Mouse (Mus musculus): ENCODE results near the gene Tle6. TPM values are rescaled to one million over a fixed set of nuclear protein-coding genes. Genes with fewer than 3 reads are reported as not detected.
A peak's percentile ranks its signal among the peaks of the same experiment; 100 is the strongest.

Tle6 gene
- polyA plus RNA-seq, 1 experiment from 2014 or later: 3.9 TPM

DNA sequence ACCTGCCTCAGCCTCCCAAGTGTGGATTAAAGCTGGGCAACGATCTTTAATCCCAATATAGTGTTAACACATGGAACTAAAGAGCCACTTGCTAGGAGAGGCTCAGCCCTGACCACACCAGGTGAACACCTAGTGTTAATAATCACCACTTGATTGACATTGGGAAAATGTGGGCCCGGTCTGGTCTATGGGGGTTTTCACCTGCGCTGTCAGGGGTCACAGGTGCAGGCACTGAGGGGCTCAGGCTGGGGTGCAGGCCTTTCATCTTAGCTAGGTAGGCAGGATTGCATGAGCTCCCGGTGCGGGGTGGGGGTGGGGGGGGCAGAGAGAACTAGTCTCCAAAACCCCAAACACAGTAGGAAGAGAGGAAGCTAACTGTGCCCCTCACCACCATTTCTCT lies 1.2 kb downstream of the Tle6 start:
- Histone ChIP-seq H3K9me3 (ENCODE audit: control insufficient read depth, low read length) (no peaks in the 10 kb centered on the region), H3K27me3 (ENCODE audit: control insufficient read depth, insufficient read depth, low read length) (peaks cover 63% of the 10 kb centered on the region), H3K4me3 (ENCODE audit: low read depth, low read length) (no peak overlapping the region), H3K4me2 (ENCODE audit: low read depth, low read length, severe bottlenecking) (no peak overlapping the region), H3K9ac (ENCODE audit: low read length) (no peak overlapping the region), H3K4me1 (replicated peaks; ENCODE audit: control insufficient read depth, insufficient read depth, low read length) (peaks cover 23% of the 10 kb centered on the region), H3K27ac (ENCODE audit: low read depth, low read length) (no peak overlapping the region), H3K36me3 (ENCODE audit: control insufficient read depth, insufficient read depth, low read length) (no peaks in the 10 kb centered on the region)
- no peak for ATAC-seq (replicated peaks; ENCODE audit: low FRiP score)
- 84% methylated on average over 5 of the region's 5 CpGs for WGBS
- no peak for DNase-seq (ENCODE audit: low spot score)

DNA sequence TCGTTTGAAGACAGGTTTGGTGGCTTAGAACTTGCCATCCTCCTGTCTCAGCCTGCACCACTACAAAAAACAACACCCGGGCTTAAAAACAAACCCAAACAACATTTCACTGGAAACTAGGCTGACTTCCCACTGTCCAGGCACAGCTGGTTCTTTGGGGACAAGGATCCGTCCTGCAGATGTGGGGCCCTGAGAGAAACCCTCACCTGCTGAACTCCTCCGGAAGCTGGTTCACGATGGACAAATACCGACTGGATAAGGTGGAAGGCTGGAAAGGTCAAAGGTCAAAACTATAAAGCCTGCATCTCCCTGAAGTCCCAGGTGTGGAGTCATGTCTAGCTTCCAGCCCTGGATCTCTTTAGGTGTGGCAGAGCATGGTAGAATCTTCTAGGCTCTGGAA lies 2.0 kb downstream of the Tle6 start:
- ATAC-seq (replicated peaks; ENCODE audit: low FRiP score): no peak
- Histone ChIP-seq H3K9ac (ENCODE audit: low read length) (no peak overlapping the region), H3K4me2 (ENCODE audit: low read depth, low read length, severe bottlenecking) (no peak overlapping the region), H3K9me3 (ENCODE audit: control insufficient read depth, low read length) (no peaks in the 10 kb centered on the region), H3K27ac (ENCODE audit: low read depth, low read length) (no peak overlapping the region), H3K27me3 (ENCODE audit: control insufficient read depth, insufficient read depth, low read length) (peaks cover 68% of the 10 kb centered on the region), H3K36me3 (ENCODE audit: control insufficient read depth, insufficient read depth, low read length) (no peaks in the 10 kb centered on the region), H3K4me1 (replicated peaks; ENCODE audit: control insufficient read depth, insufficient read depth, low read length) (peaks cover 22% of the 10 kb centered on the region), H3K4me3 (ENCODE audit: low read depth, low read length) (no peak overlapping the region)
- no peak for DNase-seq (ENCODE audit: low spot score)
- 53% methylated on average over 6 of the region's 6 CpGs for WGBS

DNA sequence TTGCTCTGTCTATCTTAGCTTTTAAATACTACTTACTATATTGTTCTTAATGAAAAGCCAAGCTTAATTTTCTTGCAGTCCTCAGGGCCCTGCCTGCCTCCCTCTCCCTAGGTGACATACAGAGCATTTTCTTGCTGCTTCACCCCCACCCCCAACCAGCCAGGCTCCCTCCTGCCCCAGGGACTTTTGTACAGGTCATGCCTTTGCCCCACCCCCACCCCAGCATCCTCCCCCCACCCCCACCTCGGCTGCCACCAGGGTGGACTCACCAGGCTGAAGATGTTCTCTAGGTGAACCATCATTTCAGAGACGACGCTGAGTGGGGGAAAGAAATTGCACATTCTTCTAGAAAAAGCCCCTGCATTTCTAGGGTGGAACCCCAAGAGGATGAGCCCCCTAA lies 2.5 kb downstream of the Tle6 start:
- Histone ChIP-seq H3K36me3 (ENCODE audit: control insufficient read depth, insufficient read depth, low read length) (no peaks in the 10 kb centered on the region), H3K4me2 (ENCODE audit: low read depth, low read length, severe bottlenecking) (no peak overlapping the region), H3K27me3 (ENCODE audit: control insufficient read depth, insufficient read depth, low read length) (peaks cover 69% of the 10 kb centered on the region), H3K27ac (ENCODE audit: low read depth, low read length) (no peak overlapping the region), H3K9me3 (ENCODE audit: control insufficient read depth, low read length) (no peaks in the 10 kb centered on the region), H3K4me1 (replicated peaks; ENCODE audit: control insufficient read depth, insufficient read depth, low read length) (peaks cover 22% of the 10 kb centered on the region), H3K9ac (ENCODE audit: low read length) (no peak overlapping the region), H3K4me3 (ENCODE audit: low read depth, low read length) (no peak overlapping the region)
- DNase-seq (ENCODE audit: low spot score) (no peak), ATAC-seq (replicated peaks; ENCODE audit: low FRiP score) (no peak)
- 41% methylated on average over 3 of the region's 3 CpGs for WGBS

DNA sequence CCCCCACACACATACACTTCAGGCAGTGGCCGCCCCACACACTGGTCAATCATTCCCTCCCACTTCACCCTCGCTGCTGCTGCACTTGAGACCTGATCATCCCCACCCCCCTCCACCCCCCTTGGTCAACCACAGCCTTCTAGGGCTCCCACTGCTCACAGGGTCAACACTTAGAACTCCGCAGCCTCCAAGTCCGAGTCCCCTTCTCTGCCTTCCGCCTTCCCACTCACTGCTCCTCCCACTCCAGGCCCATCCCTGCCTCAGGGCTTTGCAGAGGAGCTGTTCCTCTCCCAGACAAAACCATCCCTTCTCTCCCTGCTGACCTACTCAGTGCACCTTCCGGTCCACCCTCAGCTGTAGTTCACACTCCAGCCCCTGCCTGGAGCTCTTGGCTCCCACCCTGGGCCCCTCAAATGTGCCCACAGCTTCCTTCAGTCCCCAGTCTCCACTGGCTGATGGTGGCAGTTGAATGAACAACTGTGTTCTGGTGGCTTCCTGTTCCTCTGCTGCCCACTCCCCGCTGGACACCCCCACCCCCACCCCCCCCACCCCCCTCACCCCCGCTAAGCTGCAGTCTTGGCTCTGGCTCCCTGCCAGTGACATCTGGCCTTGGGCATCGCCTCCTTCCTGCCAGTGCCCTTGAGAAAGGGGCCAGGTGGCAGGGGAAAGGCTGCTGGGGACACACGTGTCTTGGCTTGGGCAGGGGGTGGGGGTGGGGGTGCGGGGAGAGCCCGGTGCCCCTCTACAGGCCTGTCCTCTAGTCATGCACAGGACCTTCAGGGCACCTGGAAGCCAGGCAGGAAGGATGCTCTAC lies 3.5 kb downstream of the Tle6 start:
- H3K4me1 ChIP-seq (replicated peaks; ENCODE audit: control insufficient read depth, insufficient read depth, low read length): peaks cover 22% of the 10 kb centered on the region
- 0 out of 2 replicates have a peak overlapping the region, but pooled peaks have one; percentile 17 for H3K9ac ChIP-seq (ENCODE audit: low read length)

DNA sequence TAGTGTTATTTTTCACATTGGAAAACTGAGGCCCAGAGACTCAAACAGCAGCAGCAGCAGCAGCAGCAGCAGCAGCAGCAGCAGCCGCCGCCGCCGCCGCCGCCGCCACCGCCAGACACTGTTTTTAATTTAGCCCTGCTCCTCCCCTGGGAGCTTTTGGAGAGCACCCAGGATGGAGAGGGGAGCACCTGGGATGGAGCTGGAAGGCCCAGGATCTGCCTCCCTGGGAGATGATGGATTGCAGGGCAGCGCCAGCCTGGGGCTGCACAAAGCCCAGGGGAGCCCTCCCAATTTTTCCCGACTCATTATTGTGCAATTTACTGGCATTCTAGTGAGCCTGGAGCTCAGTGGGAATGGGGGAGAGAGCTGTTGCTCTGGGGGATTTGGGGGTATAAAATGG lies 4.3 kb downstream of the Tle6 start:
- ATAC-seq (replicated peaks; ENCODE audit: low FRiP score) (no peak), DNase-seq (ENCODE audit: low spot score) (no peak)
- Histone ChIP-seq H3K9me3 (ENCODE audit: control insufficient read depth, low read length) (no peaks in the 10 kb centered on the region), H3K36me3 (ENCODE audit: control insufficient read depth, insufficient read depth, low read length) (no peaks in the 10 kb centered on the region), H3K9ac (ENCODE audit: low read length) (0 out of 2 replicates have a peak overlapping the region, but pooled peaks have one; percentile 17), H3K4me3 (ENCODE audit: low read depth, low read length) (no peak overlapping the region), H3K4me1 (replicated peaks; ENCODE audit: control insufficient read depth, insufficient read depth, low read length) (peaks cover 22% of the 10 kb centered on the region), H3K27ac (ENCODE audit: low read depth, low read length) (no peak overlapping the region), H3K27me3 (ENCODE audit: control insufficient read depth, insufficient read depth, low read length) (peaks cover 61% of the 10 kb centered on the region), H3K4me2 (ENCODE audit: low read depth, low read length, severe bottlenecking) (peak overlapping the region; percentile 26; the same call in 1 of the 2 replicates)
- 2% methylated on average over 10 of the region's 10 CpGs for WGBS

More for the DNA sequence above, 3.5 kb downstream of the Tle6 start:
- peak; percentile 6; the same call in 1 of the 2 replicates for ATAC-seq (replicated peaks; ENCODE audit: low FRiP score)
- Histone ChIP-seq H3K36me3 (ENCODE audit: control insufficient read depth, insufficient read depth, low read length) (no peaks in the 10 kb centered on the region), H3K4me2 (ENCODE audit: low read depth, low read length, severe bottlenecking) (peak overlapping the region; percentile 26; the same call in 1 of the 2 replicates), H3K4me3 (ENCODE audit: low read depth, low read length) (no peak overlapping the region), H3K27me3 (ENCODE audit: control insufficient read depth, insufficient read depth, low read length) (peaks cover 66% of the 10 kb centered on the region), H3K27ac (ENCODE audit: low read depth, low read length) (no peak overlapping the region), H3K9me3 (ENCODE audit: control insufficient read depth, low read length) (no peaks in the 10 kb centered on the region)
- 6% methylated on average over 9 of the region's 12 CpGs for WGBS
- peak; percentile 63 for DNase-seq (ENCODE audit: low spot score)

DNA sequence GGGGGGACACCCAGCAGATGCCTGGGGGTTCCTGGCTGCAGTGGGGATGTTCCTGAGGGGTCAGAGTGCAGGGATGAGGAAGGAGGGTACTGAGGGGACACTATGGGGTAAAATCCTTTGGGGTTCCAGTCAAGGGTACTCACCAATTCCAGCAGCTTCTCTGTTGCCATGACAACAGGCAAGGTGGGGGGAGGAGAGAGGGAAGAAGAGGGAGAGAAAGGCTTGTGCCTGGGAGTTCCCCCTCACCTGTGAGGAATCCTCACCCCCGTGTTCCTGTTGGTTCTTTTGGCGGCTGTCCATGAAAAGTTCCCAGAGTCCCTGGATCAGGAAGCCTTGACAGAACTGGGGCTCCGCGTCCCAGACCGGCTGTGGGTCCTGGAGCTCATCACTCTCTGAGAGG lies 5.3 kb downstream of the Tle6 start:
- DNase-seq (ENCODE audit: low spot score): no peak
- Histone ChIP-seq H3K4me2 (ENCODE audit: low read depth, low read length, severe bottlenecking) (no peak overlapping the region), H3K9me3 (ENCODE audit: control insufficient read depth, low read length) (no peaks in the 10 kb centered on the region), H3K36me3 (ENCODE audit: control insufficient read depth, insufficient read depth, low read length) (no peaks in the 10 kb centered on the region), H3K27me3 (ENCODE audit: control insufficient read depth, insufficient read depth, low read length) (peaks cover 55% of the 10 kb centered on the region), H3K4me3 (ENCODE audit: low read depth, low read length) (no peak overlapping the region), H3K4me1 (replicated peaks; ENCODE audit: control insufficient read depth, insufficient read depth, low read length) (peaks cover 20% of the 10 kb centered on the region), H3K9ac (ENCODE audit: low read length) (no peak overlapping the region), H3K27ac (ENCODE audit: low read depth, low read length) (no peak overlapping the region)
- ATAC-seq (replicated peaks; ENCODE audit: low FRiP score): no peak
- WGBS: 43% methylated on average over 5 of the region's 5 CpGs

DNA sequence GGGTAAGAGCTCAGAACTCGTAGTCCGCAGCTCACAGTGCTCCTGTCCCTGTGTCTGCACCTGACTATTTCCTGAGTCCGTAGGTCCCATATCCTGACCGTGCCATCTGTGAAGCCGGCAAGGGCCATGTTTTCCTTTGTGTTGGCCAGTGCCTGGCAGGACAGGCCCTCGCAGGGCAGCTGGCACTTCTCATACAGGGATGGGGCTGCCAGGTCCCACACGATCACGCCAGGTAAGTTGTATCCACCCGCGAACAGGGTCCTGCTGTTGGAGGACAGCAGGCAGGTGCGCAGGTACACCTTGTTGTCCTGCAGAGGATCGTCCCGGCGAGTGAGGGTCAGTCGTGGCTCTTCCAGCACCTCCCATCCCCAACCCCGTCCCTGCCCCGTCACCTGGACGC lies 6.9 kb downstream of the Tle6 start:
- H3K27me3 ChIP-seq (ENCODE audit: control insufficient read depth, insufficient read depth, low read length): peaks cover 47% of the 10 kb centered on the region
- no peak for DNase-seq (ENCODE audit: low spot score)
- 76% methylated on average over 18 of the region's 18 CpGs for WGBS
- H3K9ac ChIP-seq (ENCODE audit: low read length): no peak overlapping the region
- no peaks in the 10 kb centered on the region for H3K9me3 ChIP-seq (ENCODE audit: control insufficient read depth, low read length)
- no peak overlapping the region for H3K4me2 ChIP-seq (ENCODE audit: low read depth, low read length, severe bottlenecking)
- no peaks in the 10 kb centered on the region for H3K36me3 ChIP-seq (ENCODE audit: control insufficient read depth, insufficient read depth, low read length)
- peaks cover 17% of the 10 kb centered on the region for H3K4me1 ChIP-seq (replicated peaks; ENCODE audit: control insufficient read depth, insufficient read depth, low read length)
- H3K4me3 ChIP-seq (ENCODE audit: low read depth, low read length): no peak overlapping the region
- H3K27ac ChIP-seq (ENCODE audit: low read depth, low read length): no peak overlapping the region
- no peak for ATAC-seq (replicated peaks; ENCODE audit: low FRiP score)

DNA sequence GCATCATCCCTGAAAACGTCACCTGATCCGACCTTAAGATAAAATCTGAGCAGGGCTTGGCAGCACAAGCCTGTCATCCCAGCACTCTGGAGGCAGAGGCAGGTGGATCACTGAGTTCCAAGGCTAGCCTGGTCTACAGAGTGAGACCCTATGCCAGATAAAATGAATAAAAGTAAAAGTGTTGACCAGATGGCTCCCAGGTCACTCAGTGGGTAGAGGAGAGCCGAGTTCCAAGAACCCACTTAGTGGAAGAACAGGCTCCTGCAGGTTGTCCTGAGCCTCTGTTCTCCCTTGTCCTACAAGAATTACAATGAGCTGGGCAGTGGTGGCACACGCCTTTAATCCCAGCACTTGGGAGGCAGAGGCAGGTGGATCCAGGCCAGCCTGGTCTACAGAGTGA lies 7.7 kb downstream of the Tle6 start:
- no peak for DNase-seq (ENCODE audit: low spot score)

DNA sequence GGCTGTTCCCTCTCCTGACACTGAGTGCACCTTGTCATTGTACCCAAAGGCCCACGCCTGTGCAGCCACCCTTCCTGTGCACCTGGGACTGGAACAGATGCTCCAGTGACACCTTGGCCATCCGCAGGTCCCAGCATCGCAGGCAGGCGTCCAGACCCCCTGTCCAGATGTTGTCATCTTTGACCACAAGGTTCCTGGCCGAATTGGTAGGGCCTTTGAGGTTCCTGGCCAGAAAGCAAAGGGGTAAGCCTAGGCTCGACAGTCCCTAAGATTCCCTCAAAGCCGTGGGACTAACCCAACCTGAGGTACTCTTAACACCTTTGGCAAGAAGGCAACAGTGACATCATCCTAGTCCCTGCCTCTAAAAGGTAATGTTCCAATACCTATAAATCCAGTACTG lies 8.2 kb downstream of the Tle6 start:
- no peak overlapping the region for H3K4me2 ChIP-seq (ENCODE audit: low read depth, low read length, severe bottlenecking)
- DNase-seq (ENCODE audit: low spot score) (no peak), ATAC-seq (replicated peaks; ENCODE audit: low FRiP score) (no peak)
- H3K4me3 ChIP-seq (ENCODE audit: low read depth, low read length): no peak overlapping the region
- no peaks in the 10 kb centered on the region for H3K36me3 ChIP-seq (ENCODE audit: control insufficient read depth, insufficient read depth, low read length)
- H3K4me1 ChIP-seq (replicated peaks; ENCODE audit: control insufficient read depth, insufficient read depth, low read length): peaks cover 17% of the 10 kb centered on the region
- H3K27ac ChIP-seq (ENCODE audit: low read depth, low read length): no peak overlapping the region
- no peak overlapping the region for H3K9ac ChIP-seq (ENCODE audit: low read length)
- H3K9me3 ChIP-seq (ENCODE audit: control insufficient read depth, low read length): no peaks in the 10 kb centered on the region
- peaks cover 36% of the 10 kb centered on the region for H3K27me3 ChIP-seq (ENCODE audit: control insufficient read depth, insufficient read depth, low read length)
- WGBS: 79% methylated on average over 7 of the region's 7 CpGs

More for the DNA sequence above, 7.7 kb downstream of the Tle6 start:
- no peaks in the 10 kb centered on the region for H3K9me3 ChIP-seq (ENCODE audit: control insufficient read depth, low read length)
- 60% methylated on average over 4 of the region's 4 CpGs for WGBS
- no peak overlapping the region for H3K4me2 ChIP-seq (ENCODE audit: low read depth, low read length, severe bottlenecking)
- H3K27me3 ChIP-seq (ENCODE audit: control insufficient read depth, insufficient read depth, low read length): peaks cover 40% of the 10 kb centered on the region
- H3K4me3 ChIP-seq (ENCODE audit: low read depth, low read length): no peak overlapping the region
- no peak overlapping the region for H3K27ac ChIP-seq (ENCODE audit: low read depth, low read length)
- no peak for ATAC-seq (replicated peaks; ENCODE audit: low FRiP score)
- no peaks in the 10 kb centered on the region for H3K36me3 ChIP-seq (ENCODE audit: control insufficient read depth, insufficient read depth, low read length)
- H3K4me1 ChIP-seq (replicated peaks; ENCODE audit: control insufficient read depth, insufficient read depth, low read length): peaks cover 17% of the 10 kb centered on the region
- H3K9ac ChIP-seq (ENCODE audit: low read length): no peak overlapping the region
